Mouse (Mus musculus): ENCODE data around the gene Mt1. TPM values are rescaled to one million over a fixed set of nuclear protein-coding genes. Genes with fewer than 3 reads are reported as not detected.
"Not testable (repeated sequence)": the region's sequence is repeated elsewhere in the genome, so short reads cannot be mapped to it uniquely, and the experiment has no call there.

Mt1 gene
- polyA plus RNA-seq (2011; ENCODE audit: insufficient read depth, insufficient read length, low read depth, missing spikeins): 867 and 876 TPM in 2 replicates

DNA sequence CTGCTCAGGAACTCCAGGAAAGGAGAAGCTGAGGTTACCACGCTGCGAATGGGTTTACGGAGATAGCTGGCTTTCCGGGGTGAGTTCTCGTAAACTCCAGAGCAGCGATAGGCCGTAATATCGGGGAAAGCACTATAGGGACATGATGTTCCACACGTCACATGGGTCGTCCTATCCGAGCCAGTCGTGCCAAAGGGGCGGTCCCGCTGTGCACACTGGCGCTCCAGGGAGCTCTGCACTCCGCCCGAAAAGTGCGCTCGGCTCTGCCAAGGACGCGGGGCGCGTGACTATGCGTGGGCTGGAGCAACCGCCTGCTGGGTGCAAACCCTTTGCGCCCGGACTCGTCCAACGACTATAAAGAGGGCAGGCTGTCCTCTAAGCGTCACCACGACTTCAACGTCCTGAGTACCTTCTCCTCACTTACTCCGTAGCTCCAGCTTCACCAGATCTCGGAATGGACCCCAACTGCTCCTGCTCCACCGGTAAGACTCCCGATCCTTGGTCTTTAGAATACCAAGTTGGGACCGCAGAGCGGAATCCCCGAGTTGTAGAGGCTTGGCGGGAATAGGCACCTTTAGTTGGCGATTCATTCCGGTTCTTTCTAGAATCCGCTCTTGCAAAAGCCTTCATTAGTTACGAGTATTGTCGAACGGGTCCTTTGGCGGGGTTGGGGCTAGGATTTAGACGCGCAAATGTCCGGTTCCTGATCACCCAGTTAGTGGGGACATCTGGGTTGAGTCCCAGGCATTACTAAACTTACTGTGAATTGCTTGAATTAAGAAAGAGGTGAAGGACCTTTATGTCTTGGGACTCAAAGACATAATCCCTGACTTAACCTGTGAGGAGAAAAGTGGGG is at the start of gene Mt1:
Gene Mt1 (plus strand): TSS at position 226 of the 856 bp plus-strand sequence.
- peak within 1 kb of the TSS; percentile 82 for H3K27ac ChIP-seq (ENCODE audit: insufficient read depth, low read length)
- peaks cover 3% of the 10 kb centered on the region; the same call in 1 of the 2 replicates for H3K36me3 ChIP-seq (ENCODE audit: control insufficient read depth, insufficient read depth, low read length, poor library complexity, severe bottlenecking)
- H3K27me3 ChIP-seq (ENCODE audit: control insufficient read depth, insufficient read depth, low read length, poor library complexity, severe bottlenecking): no peaks in the 10 kb centered on the region
- TF ChIP-seq CTCF (IDR thresholded peaks at IDR 0.05; ENCODE audit: low read depth, low read length) (no peak), EP300 (IDR thresholded peaks at IDR 0.05; ENCODE audit: insufficient read depth, low read depth, low read length) (peak; percentile 86), POLR2A (IDR thresholded peaks at IDR 0.05; ENCODE audit: insufficient read depth, low read length) (peak; percentile 88)
- no peaks in the 10 kb centered on the region for H3K9me3 ChIP-seq (replicated peaks; ENCODE audit: control insufficient read depth, insufficient read depth, low read length, poor library complexity, severe bottlenecking)
- H3K4me1 ChIP-seq (ENCODE audit: control insufficient read depth, insufficient read depth, low read length): peaks cover 3% of the 10 kb centered on the region
- peak within 1 kb of the TSS; percentile 91 for H3K4me3 ChIP-seq (ENCODE audit: low read depth, low read length)
- peak within 1 kb of the TSS; percentile 86 for H3K9ac ChIP-seq (ENCODE audit: low read depth, poor library complexity, severe bottlenecking)

DNA sequence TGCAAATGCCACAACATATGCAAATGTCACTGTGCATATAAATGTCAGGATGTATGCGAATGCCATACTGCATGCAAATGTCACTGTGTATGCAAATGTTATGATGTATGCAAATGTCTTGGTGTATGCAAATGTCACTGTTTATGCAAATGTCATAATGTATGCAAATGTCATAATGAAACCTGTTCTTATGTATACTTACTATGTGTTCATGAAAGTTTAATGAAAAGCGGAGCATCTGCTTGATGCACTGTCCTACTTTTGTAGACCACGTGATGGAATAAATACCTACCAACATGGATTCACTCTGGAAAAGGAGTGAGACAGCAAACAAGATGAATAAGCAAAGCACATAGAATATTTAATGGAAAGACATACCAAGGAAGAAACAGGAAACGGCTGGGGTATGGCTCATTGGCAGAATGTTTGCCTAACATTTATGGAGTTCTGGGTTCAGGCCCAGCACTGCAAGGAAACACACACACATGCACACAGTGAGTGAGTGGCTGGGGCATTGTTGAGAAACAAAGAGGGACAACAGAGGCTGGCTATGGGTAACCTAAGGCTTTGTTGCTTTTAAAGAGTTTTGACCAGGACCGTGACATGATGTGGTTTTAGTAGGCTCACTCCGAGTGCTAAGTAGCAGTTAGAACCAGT is 49.6 kb upstream of the Mt1 start:
- Histone ChIP-seq H3K4me3 (ENCODE audit: low read depth, low read length) (no peak overlapping the region), H3K27ac (ENCODE audit: insufficient read depth, low read length) (no peak overlapping the region), H3K4me1 (ENCODE audit: control insufficient read depth, insufficient read depth, low read length) (no peaks in the 10 kb centered on the region), H3K36me3 (ENCODE audit: control insufficient read depth, insufficient read depth, low read length, poor library complexity, severe bottlenecking) (no peaks in the 10 kb centered on the region), H3K9ac (ENCODE audit: low read depth, poor library complexity, severe bottlenecking) (no peak overlapping the region), H3K27me3 (ENCODE audit: control insufficient read depth, insufficient read depth, low read length, poor library complexity, severe bottlenecking) (no peaks in the 10 kb centered on the region), H3K9me3 (replicated peaks; ENCODE audit: control insufficient read depth, insufficient read depth, low read length, poor library complexity, severe bottlenecking) (no peaks in the 10 kb centered on the region)
- no peak for TF ChIP-seq CTCF (IDR thresholded peaks at IDR 0.05; ENCODE audit: low read depth, low read length)
- no peak for TF ChIP-seq EP300 (IDR thresholded peaks at IDR 0.05; ENCODE audit: insufficient read depth, low read depth, low read length)
- no peak for TF ChIP-seq POLR2A (IDR thresholded peaks at IDR 0.05; ENCODE audit: insufficient read depth, low read length)

DNA sequence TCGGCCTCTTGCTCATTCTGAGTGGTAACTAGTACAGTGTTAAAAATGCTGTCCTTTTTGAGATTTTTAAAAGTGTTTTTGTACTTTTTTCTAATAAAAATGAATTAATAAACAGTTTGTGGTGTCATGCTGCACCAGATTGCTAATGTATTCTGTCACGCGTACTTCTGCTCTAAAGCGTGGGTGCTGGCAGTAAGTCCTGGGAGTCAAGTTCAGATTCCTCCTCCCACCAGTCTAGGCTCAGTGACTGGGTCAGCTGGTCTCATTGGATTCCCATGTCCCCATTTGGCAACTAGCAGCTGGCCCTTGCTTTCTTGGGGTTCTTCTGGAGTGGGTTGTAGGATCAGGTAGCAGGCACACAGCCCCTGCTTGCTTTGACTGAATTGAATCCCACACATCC is 48.8 kb upstream of the Mt1 start:
- no peak for TF ChIP-seq CTCF (IDR thresholded peaks at IDR 0.05; ENCODE audit: low read depth, low read length)
- TF ChIP-seq POLR2A (IDR thresholded peaks at IDR 0.05; ENCODE audit: insufficient read depth, low read length): no peak
- TF ChIP-seq EP300 (IDR thresholded peaks at IDR 0.05; ENCODE audit: insufficient read depth, low read depth, low read length): no peak
- H3K36me3 ChIP-seq (ENCODE audit: control insufficient read depth, insufficient read depth, low read length, poor library complexity, severe bottlenecking): no peaks in the 10 kb centered on the region

DNA sequence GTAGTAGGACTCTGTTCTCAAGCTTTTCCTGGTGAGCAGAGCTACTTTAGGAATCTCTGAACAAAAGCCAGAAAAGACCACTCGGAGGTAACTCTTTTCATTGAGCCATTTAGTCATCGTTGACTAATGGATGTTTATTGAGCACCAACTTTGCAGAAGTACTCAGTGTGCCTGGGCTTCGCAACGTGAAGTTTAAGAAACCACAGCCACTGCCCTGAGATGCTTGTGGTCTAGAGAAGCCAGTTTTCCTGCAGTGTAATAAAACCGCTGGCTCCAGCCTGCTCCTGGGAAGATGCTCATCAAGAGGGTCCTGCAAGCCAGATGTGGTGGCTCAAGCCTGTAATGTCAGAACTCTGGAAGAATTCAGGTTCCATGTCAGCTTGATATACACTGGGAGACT is 46.8 kb upstream of the Mt1 start:
- Histone ChIP-seq H3K4me3 (ENCODE audit: low read depth, low read length) (no peak overlapping the region), H3K9ac (ENCODE audit: low read depth, poor library complexity, severe bottlenecking) (no peak overlapping the region), H3K4me1 (ENCODE audit: control insufficient read depth, insufficient read depth, low read length) (peaks cover 3% of the 10 kb centered on the region), H3K27me3 (ENCODE audit: control insufficient read depth, insufficient read depth, low read length, poor library complexity, severe bottlenecking) (no peaks in the 10 kb centered on the region), H3K27ac (ENCODE audit: insufficient read depth, low read length) (no peak overlapping the region), H3K36me3 (ENCODE audit: control insufficient read depth, insufficient read depth, low read length, poor library complexity, severe bottlenecking) (no peaks in the 10 kb centered on the region), H3K9me3 (replicated peaks; ENCODE audit: control insufficient read depth, insufficient read depth, low read length, poor library complexity, severe bottlenecking) (no peaks in the 10 kb centered on the region)
- TF ChIP-seq POLR2A (IDR thresholded peaks at IDR 0.05; ENCODE audit: insufficient read depth, low read length) (no peak), CTCF (IDR thresholded peaks at IDR 0.05; ENCODE audit: low read depth, low read length) (no peak), EP300 (IDR thresholded peaks at IDR 0.05; ENCODE audit: insufficient read depth, low read depth, low read length) (no peak)

More for the DNA sequence above, 48.8 kb upstream of the Mt1 start:
- Histone ChIP-seq H3K9ac (ENCODE audit: low read depth, poor library complexity, severe bottlenecking) (no peak overlapping the region), H3K4me1 (ENCODE audit: control insufficient read depth, insufficient read depth, low read length) (no peaks in the 10 kb centered on the region), H3K27ac (ENCODE audit: insufficient read depth, low read length) (no peak overlapping the region), H3K9me3 (replicated peaks; ENCODE audit: control insufficient read depth, insufficient read depth, low read length, poor library complexity, severe bottlenecking) (no peaks in the 10 kb centered on the region), H3K27me3 (ENCODE audit: control insufficient read depth, insufficient read depth, low read length, poor library complexity, severe bottlenecking) (no peaks in the 10 kb centered on the region), H3K4me3 (ENCODE audit: low read depth, low read length) (no peak overlapping the region)

DNA sequence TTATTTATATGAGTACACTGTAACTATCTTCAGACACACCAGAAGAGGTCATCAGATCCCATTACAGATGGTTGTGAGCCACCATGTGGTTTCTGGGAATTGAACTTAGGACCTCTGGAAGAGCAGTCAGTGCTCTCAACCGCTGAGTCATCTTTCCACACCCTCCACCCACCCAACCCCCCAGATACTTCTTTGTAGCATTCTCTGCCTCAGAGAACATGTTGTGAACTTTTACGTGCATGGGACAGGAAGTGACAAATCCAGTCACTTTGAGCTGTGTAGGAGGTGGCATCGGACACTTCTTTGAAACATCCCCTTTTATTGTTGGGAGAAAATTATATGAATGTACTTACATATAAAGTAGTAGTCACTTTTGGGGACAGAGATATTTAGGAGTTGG is 44.3 kb upstream of the Mt1 start:
- H3K27me3 ChIP-seq (ENCODE audit: control insufficient read depth, insufficient read depth, low read length, poor library complexity, severe bottlenecking); H3K9ac ChIP-seq (ENCODE audit: low read depth, poor library complexity, severe bottlenecking); H3K9me3 ChIP-seq (replicated peaks; ENCODE audit: control insufficient read depth, insufficient read depth, low read length, poor library complexity, severe bottlenecking); H3K4me3 ChIP-seq (ENCODE audit: low read depth, low read length); H3K4me1 ChIP-seq (ENCODE audit: control insufficient read depth, insufficient read depth, low read length); H3K27ac ChIP-seq (ENCODE audit: insufficient read depth, low read length); H3K36me3 ChIP-seq (ENCODE audit: control insufficient read depth, insufficient read depth, low read length, poor library complexity, severe bottlenecking): not testable (repeated sequence)

DNA sequence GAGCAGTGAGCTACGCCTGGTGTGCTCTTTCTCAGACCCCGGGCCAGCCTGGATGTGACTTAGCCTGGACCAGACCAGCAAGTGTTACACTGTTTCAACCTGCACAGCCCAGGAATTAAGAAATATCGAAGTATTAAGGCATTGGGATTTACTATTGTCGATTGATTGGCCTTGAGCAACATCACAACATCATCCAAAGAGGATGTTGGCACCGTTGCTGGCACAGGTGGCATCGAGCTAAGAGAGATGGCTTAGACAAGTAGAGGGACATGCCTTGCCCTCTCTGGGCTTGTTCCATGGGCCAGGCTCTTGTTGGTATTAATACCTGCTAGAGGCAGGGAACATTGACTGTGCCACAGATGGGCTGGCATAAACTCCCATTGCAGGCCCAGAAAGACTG is 43.3 kb upstream of the Mt1 start:
- Histone ChIP-seq H3K27me3 (ENCODE audit: control insufficient read depth, insufficient read depth, low read length, poor library complexity, severe bottlenecking) (no peaks in the 10 kb centered on the region), H3K9me3 (replicated peaks; ENCODE audit: control insufficient read depth, insufficient read depth, low read length, poor library complexity, severe bottlenecking) (no peaks in the 10 kb centered on the region), H3K4me3 (ENCODE audit: low read depth, low read length) (no peak overlapping the region), H3K27ac (ENCODE audit: insufficient read depth, low read length) (no peak overlapping the region), H3K36me3 (ENCODE audit: control insufficient read depth, insufficient read depth, low read length, poor library complexity, severe bottlenecking) (no peaks in the 10 kb centered on the region), H3K4me1 (ENCODE audit: control insufficient read depth, insufficient read depth, low read length) (peaks cover 3% of the 10 kb centered on the region), H3K9ac (ENCODE audit: low read depth, poor library complexity, severe bottlenecking) (no peak overlapping the region)
- no peak for TF ChIP-seq EP300 (IDR thresholded peaks at IDR 0.05; ENCODE audit: insufficient read depth, low read depth, low read length)
- TF ChIP-seq POLR2A (IDR thresholded peaks at IDR 0.05; ENCODE audit: insufficient read depth, low read length): no peak
- no peak for TF ChIP-seq CTCF (IDR thresholded peaks at IDR 0.05; ENCODE audit: low read depth, low read length)

All from ES-Bruce4 (cell line).